Mouse (Mus musculus) kidney, adult 18-20 months (tissue): Measurements from ENCODE around the gene Rtl1.

Experiments used
- DNase-seq: peaks from one replicate; pipeline ENCODE4 v3.0.0; 2021

Rtl1 gene

GRCm38 (mm10) chr12:109600230-109600629 lies at the start of gene Rtl1:
Rtl1 (minus strand) TSS chr12:109600330.
- no peak for DNase-seq

DNA sequence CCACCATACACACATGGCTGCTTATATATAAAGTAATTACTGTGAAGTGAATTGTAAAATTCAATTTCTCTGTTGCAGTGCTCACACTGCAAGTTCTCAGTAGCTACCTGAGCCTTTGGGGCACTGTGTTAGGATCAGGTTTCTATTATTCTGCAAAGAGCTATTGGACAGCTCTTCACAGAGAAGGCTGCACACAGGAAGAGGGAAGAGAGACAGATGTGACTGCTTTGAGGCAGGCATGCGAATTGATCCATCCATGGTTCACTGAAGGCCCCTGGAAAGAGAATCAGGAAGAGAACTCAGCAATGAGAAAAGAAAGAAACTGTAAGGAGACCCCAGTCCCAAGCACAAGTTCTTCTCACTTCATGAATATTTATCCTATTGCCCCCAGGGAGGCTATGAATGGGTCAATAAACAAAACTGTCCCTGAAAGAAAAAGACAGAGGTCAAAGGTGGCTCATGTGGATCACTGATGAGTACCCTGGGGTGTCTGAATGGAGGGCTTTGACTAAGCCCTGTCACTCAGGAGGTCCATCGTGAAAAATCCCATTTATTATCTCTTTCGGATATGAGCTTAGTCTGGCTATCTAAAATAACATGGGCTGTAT lies 40.5 kb upstream of the Rtl1 start:
- DNase-seq = no peak

GRCm38 (mm10) chr12:109632035-109632434 lies 31.9 kb upstream of the Rtl1 start:
- DNase-seq = no peak

DNA sequence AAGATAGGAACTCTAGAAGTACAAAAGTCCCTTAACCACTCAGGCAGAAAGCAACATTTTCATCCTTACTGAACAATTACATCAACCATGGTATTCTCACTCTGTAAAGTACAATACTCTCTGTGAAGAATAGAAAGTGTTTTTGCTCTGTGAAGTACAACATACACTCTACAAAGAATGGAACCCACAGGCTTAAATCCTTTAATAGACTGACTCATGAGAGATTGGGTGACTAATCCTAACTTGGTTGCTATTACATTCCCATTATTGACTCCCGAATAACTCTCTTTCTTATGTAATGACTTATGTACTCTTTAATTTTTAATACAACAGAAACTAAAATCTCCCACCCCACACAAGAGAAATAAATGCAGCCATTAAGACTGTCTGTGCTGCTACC lies 28.8 kb upstream of the Rtl1 start:
- DNase-seq = no peak

DNA sequence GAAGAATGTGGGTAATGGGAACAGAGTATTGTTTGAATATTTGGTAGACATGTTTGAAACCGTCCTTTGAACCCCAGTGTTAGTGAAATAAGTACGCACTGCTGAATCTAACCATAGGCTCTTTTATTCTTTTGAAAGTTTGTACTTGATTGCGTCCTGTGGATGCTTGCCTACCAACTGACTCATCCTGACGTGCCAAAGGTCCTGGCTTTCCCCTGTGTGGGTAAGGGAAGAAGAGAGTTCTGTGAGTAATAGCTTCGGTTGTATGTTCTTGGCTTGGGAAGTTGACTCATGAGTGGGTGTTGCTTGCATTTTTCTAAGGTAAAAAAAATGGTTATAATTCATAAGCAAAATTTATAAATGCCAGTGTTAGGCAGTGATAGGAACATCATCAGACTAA lies 26.8 kb upstream of the Rtl1 start:
- no peak for DNase-seq

- no peak for DNase-seq
Measured at GRCm38 (mm10) chr12:109620196-109620595, 20.1 kb upstream of the Rtl1 start.

DNA sequence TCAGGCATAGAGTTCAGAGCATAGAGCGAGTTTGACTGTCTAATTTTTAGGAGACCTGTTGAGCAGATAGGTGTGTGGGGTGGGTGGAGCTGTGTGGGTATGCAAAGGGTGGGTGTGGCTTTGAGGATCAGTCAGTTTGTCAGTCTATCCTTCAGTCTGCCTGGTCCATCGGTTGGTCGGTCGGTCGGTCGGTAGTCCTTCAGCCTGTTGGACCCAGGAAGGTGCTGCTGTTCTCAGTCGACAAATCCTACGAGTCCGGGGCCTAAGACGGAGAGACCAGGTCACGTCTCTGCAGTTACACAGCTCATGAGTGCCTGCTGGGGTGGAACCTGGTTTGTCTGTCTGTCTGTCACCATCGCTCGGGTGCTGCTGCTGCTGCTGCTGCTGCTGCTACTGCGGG lies 17.9 kb upstream of the Rtl1 start:
- no peak for DNase-seq

GRCm38 (mm10) chr12:109617126-109617525 lies 17.0 kb upstream of the Rtl1 start:
- DNase-seq = no peak

- DNase-seq = no peak
Measured at GRCm38 (mm10) chr12:109615371-109615770, 15.2 kb upstream of the Rtl1 start.

DNA sequence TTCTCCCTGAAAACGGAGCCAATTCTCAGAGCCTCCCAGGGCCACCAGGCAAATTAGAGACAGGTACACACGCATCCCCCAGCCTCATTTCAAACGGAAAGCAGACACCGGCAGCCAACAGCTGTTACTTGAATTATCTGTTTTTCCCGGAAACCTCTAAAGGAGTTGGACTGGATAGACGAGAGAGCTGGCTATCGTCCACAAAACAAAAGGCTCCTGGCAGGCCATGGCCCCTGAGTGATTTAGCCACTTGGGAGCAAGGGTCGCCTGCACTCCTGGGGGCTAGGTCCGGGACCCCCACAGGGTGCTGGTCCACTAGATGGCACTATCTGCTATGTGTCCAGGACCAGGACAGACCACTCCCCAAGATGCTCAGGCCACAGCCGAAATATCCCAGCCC lies 14.3 kb upstream of the Rtl1 start:
- DNase-seq = no peak

DNA sequence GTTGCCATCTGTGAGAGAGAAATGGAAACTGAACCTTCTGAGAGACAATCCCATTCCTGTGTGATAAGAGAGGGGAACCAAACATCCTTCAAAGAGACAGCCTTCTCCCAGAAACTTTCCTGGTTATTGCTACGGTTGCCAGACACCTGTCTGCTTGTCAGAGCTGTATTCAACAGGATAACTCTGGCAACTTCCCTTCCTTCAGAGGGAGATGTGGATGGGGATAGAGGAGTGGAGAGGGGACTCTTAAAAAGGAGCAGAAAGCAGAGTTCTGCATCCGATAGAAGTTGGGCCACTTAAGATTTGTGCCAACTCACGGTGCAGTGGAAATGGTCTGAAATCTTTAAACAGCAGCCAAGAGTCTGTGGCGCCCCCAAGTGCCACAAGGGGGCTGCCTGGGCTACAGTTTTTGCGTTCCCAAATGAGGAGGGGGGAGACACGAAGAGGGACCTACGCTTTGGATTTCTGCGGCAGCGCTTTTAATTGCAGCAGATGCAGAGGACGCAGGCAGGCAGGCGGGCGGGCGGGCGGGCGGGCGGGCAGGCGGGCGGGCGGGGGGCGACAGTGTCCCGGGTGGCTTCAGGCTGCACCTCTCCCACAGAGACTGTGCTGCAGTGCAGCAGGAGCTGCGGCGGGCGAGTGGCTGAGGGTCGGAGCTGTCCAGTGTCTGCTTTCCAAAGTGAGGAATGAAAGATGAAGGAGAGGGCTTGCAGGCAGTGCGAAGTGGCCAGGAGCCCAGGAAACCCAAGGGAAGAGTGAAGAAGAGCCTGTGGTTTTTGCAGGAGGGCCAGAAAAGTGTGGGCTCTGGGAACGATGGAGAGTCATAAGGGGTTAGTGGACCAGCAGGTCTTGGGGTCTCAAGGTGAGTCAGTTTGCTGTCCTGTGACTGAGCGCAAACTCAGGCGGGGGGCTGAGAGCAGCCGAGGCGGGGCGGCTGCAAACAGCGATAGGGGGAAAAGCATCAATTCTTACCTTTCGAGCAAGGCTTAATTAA lies 12.6 kb upstream of the Rtl1 start:
- no peak for DNase-seq

DNA sequence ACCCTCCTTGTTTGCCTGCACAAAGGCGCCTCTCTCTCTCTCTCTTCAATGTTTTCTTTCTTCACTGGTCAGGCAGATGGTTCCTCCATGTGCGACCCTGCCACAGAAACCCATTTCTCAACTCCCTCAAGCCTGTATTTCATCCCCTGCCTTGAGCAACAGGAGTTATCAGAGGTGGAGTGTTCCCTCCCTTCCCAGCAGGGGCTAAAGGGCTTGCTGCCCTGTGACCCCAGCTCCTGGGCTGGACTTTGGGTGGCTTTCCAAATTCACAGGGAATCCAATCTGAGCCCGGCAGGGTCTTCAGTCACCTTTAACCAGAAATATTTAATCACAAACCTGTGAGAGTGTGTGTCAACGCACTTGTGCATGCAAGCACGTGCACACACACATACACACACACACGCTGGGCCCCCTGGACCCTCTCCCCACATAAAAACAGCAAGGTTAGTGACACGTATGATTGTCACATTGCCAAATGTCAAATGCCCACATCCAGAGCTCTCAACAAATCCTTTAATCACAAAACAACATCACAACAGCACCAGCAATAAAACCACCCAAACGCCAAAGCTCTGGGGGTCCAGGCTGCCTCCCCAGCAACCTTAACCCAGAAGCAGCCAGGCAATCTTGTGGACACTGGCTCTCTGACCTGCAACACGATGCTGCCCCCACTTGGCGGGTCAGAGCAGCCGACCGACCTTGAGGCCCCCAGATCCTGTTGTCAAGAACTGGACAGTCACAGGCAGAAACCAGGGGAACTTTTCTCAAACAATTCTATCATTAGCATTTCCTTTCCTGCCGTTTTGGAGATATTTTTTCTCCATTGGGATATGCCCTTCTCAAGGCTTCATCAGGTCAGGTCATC lies 8.7 kb upstream of the Rtl1 start:
- no peak for DNase-seq

DNA sequence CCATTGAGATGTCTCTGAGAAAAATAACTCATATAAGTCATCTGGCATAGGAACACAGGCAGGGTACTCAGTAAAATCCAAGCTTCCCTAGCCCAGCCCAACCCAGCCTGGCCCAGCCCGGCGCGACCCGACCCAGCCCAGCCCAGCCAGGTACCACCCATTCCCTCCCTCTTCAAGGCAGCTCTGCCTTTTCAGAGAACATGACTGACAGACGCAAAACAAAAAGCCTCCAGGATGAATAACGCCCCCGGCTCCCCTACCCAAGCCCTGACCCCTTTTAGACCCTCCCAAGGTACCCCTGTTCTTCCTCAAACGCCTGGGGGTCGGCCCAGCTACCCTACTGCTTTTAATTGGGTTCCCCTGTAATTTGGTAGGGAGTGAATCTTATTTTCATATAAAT lies 7.8 kb upstream of the Rtl1 start:
- no peak for DNase-seq

- no peak for DNase-seq
Measured at GRCm38 (mm10) chr12:109607191-109607590, 7.1 kb upstream of the Rtl1 start.

GRCm38 (mm10) chr12:109604982-109605721 lies 5.0 kb upstream of the Rtl1 start:
- DNase-seq = no peak

- DNase-seq = no peak
Measured at GRCm38 (mm10) chr12:109598551-109599250, 1.4 kb downstream of the Rtl1 start.

DNA sequence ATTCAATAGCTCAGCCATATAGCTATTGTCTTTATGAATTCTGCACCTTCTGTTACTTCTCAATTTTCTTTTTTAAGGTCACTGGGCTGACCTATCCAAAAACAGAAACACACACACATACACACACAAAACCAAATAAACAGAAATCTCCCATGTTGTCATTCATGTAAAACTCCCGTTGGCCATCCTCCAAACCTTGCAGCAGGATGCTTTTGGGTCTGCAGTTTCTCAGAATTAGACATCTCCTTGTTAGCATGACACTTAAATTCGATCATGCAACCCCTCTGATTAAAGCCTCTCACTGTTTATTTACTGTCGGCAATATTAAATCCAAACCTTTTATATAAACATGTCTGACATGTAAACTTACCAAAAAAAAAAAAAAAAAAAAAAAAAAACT lies 3.4 kb downstream of the Rtl1 start:
- DNase-seq = no peak

- no peak for DNase-seq
Measured at GRCm38 (mm10) chr12:109596232-109596631, 3.9 kb downstream of the Rtl1 start.

DNA sequence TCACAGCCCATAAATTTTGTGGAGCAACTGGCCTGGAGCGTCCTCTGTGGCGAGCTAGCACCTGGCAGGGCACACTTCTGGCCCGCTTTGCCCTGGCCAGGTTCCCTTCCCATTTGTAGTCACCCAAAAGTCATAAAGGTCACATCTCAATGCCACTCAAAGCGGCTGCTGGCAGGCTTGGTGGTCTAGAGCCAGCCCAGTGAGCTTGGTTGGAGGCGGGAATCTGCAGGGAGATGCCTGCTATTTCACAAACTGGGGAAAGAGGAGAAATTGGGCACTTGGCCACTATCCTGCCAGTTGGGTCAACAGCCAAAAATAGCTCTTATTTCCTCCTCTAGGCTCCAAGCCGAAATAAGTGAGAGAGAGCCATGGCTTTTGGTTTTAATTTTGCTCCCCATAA lies 4.4 kb downstream of the Rtl1 start:
- no peak for DNase-seq

DNA sequence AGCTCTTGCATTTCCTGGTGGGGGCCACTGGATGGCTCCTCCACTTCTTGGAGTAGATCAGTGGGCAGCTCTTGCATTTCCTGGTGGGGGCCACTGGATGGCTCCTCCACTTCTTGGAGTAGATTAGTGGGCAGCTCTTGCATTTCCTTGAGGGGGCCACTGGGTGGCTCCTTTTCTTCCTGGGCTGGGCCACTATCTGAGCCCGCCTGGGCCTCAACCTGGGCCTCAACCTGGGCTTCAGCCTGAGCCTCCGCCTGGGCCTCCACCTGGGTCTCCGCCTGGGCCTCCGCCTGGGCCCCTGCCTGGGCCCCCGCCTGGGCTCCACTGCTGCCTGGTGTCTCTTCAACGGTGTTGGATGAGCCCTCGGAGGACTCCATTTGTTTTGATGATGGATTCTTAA lies 5.2 kb downstream of the Rtl1 start:
- no peak for DNase-seq

- DNase-seq = no peak
Measured at GRCm38 (mm10) chr12:109582185-109582584, 17.9 kb downstream of the Rtl1 start.

DNA sequence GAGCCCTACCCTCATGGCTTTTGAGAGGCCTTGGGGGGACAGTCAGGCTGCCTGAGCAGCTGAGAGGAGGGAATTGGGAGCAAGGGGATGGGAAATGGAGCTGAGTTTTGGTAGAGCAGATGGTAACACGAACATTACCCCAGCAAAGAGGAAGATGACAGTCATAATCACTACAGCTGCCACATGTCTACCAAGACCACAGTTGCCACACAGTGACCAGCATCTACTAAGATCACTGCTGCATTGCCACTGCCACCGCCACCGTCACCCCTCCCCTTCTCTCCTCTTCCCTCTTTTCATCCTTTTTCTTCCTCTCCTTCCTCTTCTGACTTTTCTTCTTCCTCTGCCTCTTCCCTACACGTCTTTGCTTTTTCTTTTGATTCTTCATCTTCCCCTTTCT lies 27.9 kb downstream of the Rtl1 start:
- DNase-seq = no peak
